Mouse (Mus musculus) adrenal gland, adult 2 months (tissue): Measurements from ENCODE around the gene Gm21983. TPM values are rescaled to one million over a fixed set of nuclear protein-coding genes. Genes with fewer than 3 reads are reported as not detected.

Experiments used
- DNase-seq: peaks from one replicate; pipeline ENCODE4 v3.0.0; 2021
- long read RNA-seq: library from polyadenylated mRNA; stranded (forward); transcript quantifications from one replicate; pipeline ENCODE4 v2.0.0, GENCODE M21; 2021
- polyA plus RNA-seq: library from polyadenylated mRNA; depleted of rRNA; stranded (reverse); fragments of >200 nt; gene quantifications from 2 replicates; pipeline ENCODE4 v1.2.3, GENCODE M21; 2012; rRNA removed
- total RNA-seq, 2 experiments: library from RNA; stranded (reverse); gene quantifications; 2 replicates each; pipeline ENCODE4 v1.2.3; 2021

Gm21983 gene
- total RNA-seq (not detected), polyA plus RNA-seq (0.10 TPM in 1 of 2 replicates, not detected in the other)
- long read RNA-seq, partial matches to known transcripts = 1 of 1 reads
- long read RNA-seq, other reads (novel, unspliced or antisense) = 0 of 1 reads

GRCm38 (mm10) chr7:27180837-27181695 is at the start of gene Gm21983, which contains the start of gene Mia:
Gene Gm21983 (minus strand): TSS chr7:27181086.
Gene Mia (minus strand): TSS chr7:27181157.
- DNase-seq = no peak

GRCm38 (mm10) chr7:27228865-27229264 is 48.0 kb upstream of the Gm21983 start:
- no peak for DNase-seq

GRCm38 (mm10) chr7:27228281-27228821 is 47.5 kb upstream of the Gm21983 start, which contains the start of gene Itpkc:
Gene Itpkc (minus strand): TSS chr7:27228661.
- peak; percentile 96 for DNase-seq

- DNase-seq = peak; percentile 65
These were observed 46.8 kb upstream of the Gm21983 start for GRCm38 (mm10) chr7:27227676-27228075.

- DNase-seq = no peak
These were observed 46.4 kb upstream of the Gm21983 start for GRCm38 (mm10) chr7:27227276-27227675.

GRCm38 (mm10) chr7:27224877-27225575 is 44.1 kb upstream of the Gm21983 start:
- peak; percentile 81 for DNase-seq

- no peak for DNase-seq
These were observed 41.7 kb upstream of the Gm21983 start for GRCm38 (mm10) chr7:27222538-27222937.

- DNase-seq = no peak
These were observed 41.1 kb upstream of the Gm21983 start for GRCm38 (mm10) chr7:27221939-27222338.

- DNase-seq = no peak
These were observed 39.1 kb upstream of the Gm21983 start for GRCm38 (mm10) chr7:27219937-27220336.

GRCm38 (mm10) chr7:27218586-27218985 is 37.7 kb upstream of the Gm21983 start:
- DNase-seq = peak; percentile 50

- no peak for DNase-seq
These were observed 31.7 kb upstream of the Gm21983 start for GRCm38 (mm10) chr7:27212626-27213025.

- DNase-seq = no peak
These were observed 23.0 kb upstream of the Gm21983 start for GRCm38 (mm10) chr7:27203730-27204449.

- DNase-seq = no peak
These were observed 17.9 kb upstream of the Gm21983 start for GRCm38 (mm10) chr7:27198779-27199178.

GRCm38 (mm10) chr7:27198355-27198754 is 17.5 kb upstream of the Gm21983 start:
- DNase-seq = no peak

GRCm38 (mm10) chr7:27197634-27198033 is 16.7 kb upstream of the Gm21983 start:
- DNase-seq = peak; percentile 71

GRCm38 (mm10) chr7:27197136-27197535 is 16.2 kb upstream of the Gm21983 start:
- no peak for DNase-seq

GRCm38 (mm10) chr7:27195681-27196611 is 15.1 kb upstream of the Gm21983 start, which contains the start of the genes BC024978 and Snrpa:
Gene BC024978 (plus strand): TSS chr7:27195781.
Gene Snrpa (minus strand): TSS chr7:27196271.
- DNase-seq = peak; percentile 98

GRCm38 (mm10) chr7:27193731-27194130 is 12.8 kb upstream of the Gm21983 start:
- DNase-seq = no peak

GRCm38 (mm10) chr7:27192434-27192833 is 11.5 kb upstream of the Gm21983 start:
- no peak for DNase-seq

GRCm38 (mm10) chr7:27189271-27189931 is 8.5 kb upstream of the Gm21983 start:
- DNase-seq = no peak
